Mouse (Mus musculus) MEL (cell line): ENCODE measurements around the gene Tnni3k.

Experiments used
- CTCF ChIP-seq, 3 experiments: IDR thresholded peaks in 2 of 3; conservative IDR thresholded peaks in 1 of 3; 2 replicates each; pipeline ENCODE4 v1.5.1; 2011 to 2012; ENCODE audit warnings: low read length in 3 of 3, low read depth in 2 of 3, mild to moderate bottlenecking in 2 of 3, improper control_type of control experiment in 1 of 3, inconsistent platforms in 1 of 3, mixed read lengths in 1 of 3, moderate library complexity in 1 of 3; ENCODE audit not compliant: control insufficient read depth in 1 of 3, insufficient read depth in 1 of 3, poor library complexity in 1 of 3, severe bottlenecking in 1 of 3
- HCFC1 ChIP-seq: IDR thresholded peaks from 2 replicates; pipeline ENCODE4 v1.6.1; 2012; ENCODE audit warnings: low read depth, mild to moderate bottlenecking, inconsistent platforms, low read length, improper control_type of control experiment, moderate library complexity
- MYC ChIP-seq: IDR thresholded peaks from 2 replicates; pipeline ENCODE4 v1.6.1; 2011; ENCODE audit warnings: low read depth, mild to moderate bottlenecking, low read length, improper control_type of control experiment, moderate library complexity
- UBTF ChIP-seq: IDR thresholded peaks from 2 replicates; pipeline ENCODE4 v1.6.1; 2012; ENCODE audit warnings: low read depth, mild to moderate bottlenecking, inconsistent platforms, low read length, improper control_type of control experiment, moderate library complexity, borderline replicate concordance; ENCODE audit not compliant: insufficient read depth
- USF2 ChIP-seq, 2 experiments: IDR thresholded peaks; 2 replicates each; pipeline ENCODE4 v1.6.1; 2011 to 2012; ENCODE audit warnings: improper control_type of control experiment in 2 of 2, low read length in 2 of 2, borderline replicate concordance in 1 of 2, inconsistent platforms in 1 of 2, low read depth in 1 of 2, mild to moderate bottlenecking in 1 of 2; ENCODE audit not compliant: insufficient read depth in 1 of 2

GRCm38 (mm10) chr3:154816231-154816630 lies 239.0 kb downstream of the Tnni3k start:
- no peak for TF ChIP-seq CTCF (IDR thresholded peaks at IDR 0.05 in 2 of 3, conservative IDR thresholded peaks at IDR 0.05 in 1 of 3; ENCODE audit: control insufficient read depth in 1 of 3, insufficient read depth in 1 of 3, low read depth in 2 of 3, low read length in 3 of 3, poor library complexity in 1 of 3, severe bottlenecking in 1 of 3)
- TF ChIP-seq MYC, result no peak
- no peak for TF ChIP-seq UBTF
- no peak for TF ChIP-seq HCFC1
- no peak for TF ChIP-seq USF2 (IDR thresholded peaks at IDR 0.05; ENCODE audit: borderline replicate concordance in 1 of 2, insufficient read depth in 1 of 2, low read depth in 1 of 2, low read length in 2 of 2)
